Mouse (Mus musculus) liver, embryonic 11.5 days (tissue): ENCODE measurements at regions not wholly inside any gene's neighbourhood (a gene's known extent, or its start where the extent isn't known, plus 50 kb on each side); places are given as distances from the start of the nearest gene placed in this dataset.
"Not testable (repeated sequence)": the region's sequence is repeated elsewhere in the genome, so short reads cannot be mapped to it uniquely, and the experiment has no call there.

Experiments used
- ATAC-seq: fragments of 200-750 bp; cut with Nextera tagmentation; replicated peaks from 2 replicates; pipeline ENCODE4 v1.8.0; 2017; ENCODE audit warnings: moderate number of reproducible peaks, mild to moderate bottlenecking, moderate TSS enrichment, moderate library complexity; ENCODE audit not compliant: low FRiP score
- DNase-seq: peaks from one replicate; pipeline ENCODE4 v3.0.0-alpha.2; 2017; ENCODE audit warnings: low spot score
- H3K27ac ChIP-seq: fragments of 300-500 bp; sonication (generic); 2 replicates; pipeline ENCODE4 v1.5.1; 2014; ENCODE audit warnings: mild to moderate bottlenecking, low read depth, low read length, control low read depth
- H3K27me3 ChIP-seq: fragments of 300-500 bp; sonication (generic); replicated peaks from 2 replicates; pipeline ENCODE4 v1.6.1; 2014; ENCODE audit warnings: low read length, mixed read lengths; ENCODE audit not compliant: control insufficient read depth, insufficient read depth
- H3K36me3 ChIP-seq: fragments of 300-500 bp; sonication (generic); 2 replicates; pipeline ENCODE4 v1.6.1; 2014; ENCODE audit warnings: mild to moderate bottlenecking, low read length, moderate library complexity, mixed read lengths; ENCODE audit not compliant: control insufficient read depth, insufficient read depth
- H3K4me1 ChIP-seq: fragments of 300-500 bp; sonication (generic); replicated peaks from 2 replicates; pipeline ENCODE4 v1.6.1; 2014; ENCODE audit warnings: low read length, mixed read lengths; ENCODE audit not compliant: control insufficient read depth, insufficient read depth
- H3K4me2 ChIP-seq: fragments of 300-500 bp; sonication (generic); 2 replicates; pipeline ENCODE4 v1.6.1; 2014; ENCODE audit warnings: mild to moderate bottlenecking, control low read depth, moderate library complexity
- H3K4me3 ChIP-seq: fragments of 300-500 bp; sonication (generic); 2 replicates; pipeline ENCODE4 v1.5.1; 2014; ENCODE audit warnings: low read depth, low read length, control low read depth
- H3K9ac ChIP-seq: fragments of 300-500 bp; sonication (generic); 2 replicates; pipeline ENCODE4 v1.6.1; 2014; ENCODE audit warnings: low read depth, low read length, control low read depth
- H3K9me3 ChIP-seq: fragments of 300-500 bp; sonication (generic); 2 replicates; pipeline ENCODE4 v1.6.1; 2016; ENCODE audit warnings: low read length, inconsistent platforms, mixed read lengths; ENCODE audit not compliant: control insufficient read depth
- WGBS: fragments of 180-500 bp; shearing (Covaris S2); extraction: QIAGEN DNeasy Blood & Tissue Kit; methylation state at CpG from one replicate; pipeline ENCODE4 v1.1.7; 2014; 5-methylcytosine and 5-hydroxymethylcytosine counted together

- 86% methylated on average over 1 of the region's 2 CpGs for WGBS
- not testable (repeated sequence) for H3K9ac ChIP-seq
Observed at GRCm38 (mm10) chr10:46122409-46122808, 544.8 kb downstream of the Hace1 start.

GRCm38 (mm10) chr10:46123795-46124194, 546.2 kb downstream of the Hace1 start:
- Histone ChIP-seq H3K9me3 (no peaks in the 10 kb centered on the region), H3K27me3 (no peaks in the 10 kb centered on the region), H3K9ac (no peak overlapping the region), H3K36me3 (no peaks in the 10 kb centered on the region), H3K27ac (no peak overlapping the region), H3K4me2 (no peak overlapping the region), H3K4me1 (no peaks in the 10 kb centered on the region), H3K4me3 (no peak overlapping the region)
- DNase-seq (no peak), ATAC-seq (no peak)

More at GRCm38 (mm10) chr10:46122409-46122808, 544.8 kb downstream of the Hace1 start:
- not testable (repeated sequence) for H3K27me3 ChIP-seq, H3K9me3 ChIP-seq, H3K27ac ChIP-seq, H3K4me3 ChIP-seq, H3K4me2 ChIP-seq, ATAC-seq, H3K4me1 ChIP-seq, DNase-seq, H3K36me3 ChIP-seq

- H3K27ac ChIP-seq: no peak overlapping the region
Observed at GRCm38 (mm10) chr10:46135120-46135748, 557.6 kb downstream of the Hace1 start.

GRCm38 (mm10) chr10:46174035-46174434, 596.4 kb downstream of the Hace1 start:
- no peak for DNase-seq
- no peak overlapping the region for H3K9ac ChIP-seq
- 59% methylated on average over 2 of the region's 2 CpGs for WGBS

More at GRCm38 (mm10) chr10:46135120-46135748, 557.6 kb downstream of the Hace1 start:
- ATAC-seq (no peak), DNase-seq (no peak)
- no peaks in the 10 kb centered on the region for H3K27me3 ChIP-seq
- H3K36me3 ChIP-seq: no peaks in the 10 kb centered on the region
- no peak overlapping the region for H3K4me3 ChIP-seq
- H3K9me3 ChIP-seq: no peaks in the 10 kb centered on the region
- H3K4me1 ChIP-seq: no peaks in the 10 kb centered on the region
- H3K4me2 ChIP-seq: no peak overlapping the region
- WGBS: 66% methylated on average over 2 of the region's 2 CpGs
- H3K9ac ChIP-seq: no peak overlapping the region

GRCm38 (mm10) chr10:46185763-46186458, 608.3 kb downstream of the Hace1 start:
- Histone ChIP-seq H3K36me3 (no peaks in the 10 kb centered on the region), H3K9ac (no peak overlapping the region), H3K4me1 (no peaks in the 10 kb centered on the region), H3K27ac (no peak overlapping the region), H3K4me2 (no peak overlapping the region), H3K9me3 (no peaks in the 10 kb centered on the region), H3K4me3 (no peak overlapping the region), H3K27me3 (no peaks in the 10 kb centered on the region)
- whole genome bisulfite sequencing: 80% methylated on average over 4 of the region's 4 CpGs
- ATAC-seq: no peak
- no peak for DNase-seq

More at GRCm38 (mm10) chr10:46174035-46174434, 596.4 kb downstream of the Hace1 start:
- H3K4me1 ChIP-seq: no peaks in the 10 kb centered on the region
- no peak overlapping the region for H3K4me2 ChIP-seq
- H3K27me3 ChIP-seq: no peaks in the 10 kb centered on the region
- H3K4me3 ChIP-seq: no peak overlapping the region
- H3K9me3 ChIP-seq: no peaks in the 10 kb centered on the region
- no peaks in the 10 kb centered on the region for H3K36me3 ChIP-seq
- H3K27ac ChIP-seq: no peak overlapping the region
- no peak for ATAC-seq

GRCm38 (mm10) chr10:46194143-46194542, 616.5 kb downstream of the Hace1 start:
- H3K4me2 ChIP-seq: no peak overlapping the region
- no peaks in the 10 kb centered on the region for H3K36me3 ChIP-seq
- no peaks in the 10 kb centered on the region for H3K4me1 ChIP-seq
- no peaks in the 10 kb centered on the region for H3K27me3 ChIP-seq
- ATAC-seq (no peak), DNase-seq (no peak)
- no peaks in the 10 kb centered on the region for H3K9me3 ChIP-seq
- H3K4me3 ChIP-seq: no peak overlapping the region
- no peak overlapping the region for H3K27ac ChIP-seq
- no peak overlapping the region for H3K9ac ChIP-seq

- 79% methylated on average over 7 of the region's 7 CpGs for WGBS
- no peak for DNase-seq
Observed at GRCm38 (mm10) chr10:46226837-46227402, 649.3 kb downstream of the Hace1 start.

GRCm38 (mm10) chr10:46229608-46230007, 652.0 kb downstream of the Hace1 start:
- no peak for ATAC-seq
- Histone ChIP-seq H3K9ac (no peak overlapping the region), H3K27me3 (no peaks in the 10 kb centered on the region), H3K27ac (no peak overlapping the region), H3K36me3 (no peaks in the 10 kb centered on the region), H3K4me3 (no peak overlapping the region), H3K9me3 (no peaks in the 10 kb centered on the region), H3K4me1 (no peaks in the 10 kb centered on the region), H3K4me2 (no peak overlapping the region)
- 68% methylated on average over 4 of the region's 4 CpGs for WGBS
- DNase-seq: no peak

More at GRCm38 (mm10) chr10:46226837-46227402, 649.3 kb downstream of the Hace1 start:
- no peak overlapping the region for H3K9ac ChIP-seq
- no peak for ATAC-seq
- H3K36me3 ChIP-seq: no peaks in the 10 kb centered on the region
- no peaks in the 10 kb centered on the region for H3K27me3 ChIP-seq
- H3K4me2 ChIP-seq: no peak overlapping the region
- H3K4me3 ChIP-seq: no peak overlapping the region
- H3K9me3 ChIP-seq: no peaks in the 10 kb centered on the region
- no peaks in the 10 kb centered on the region for H3K4me1 ChIP-seq
- no peak overlapping the region for H3K27ac ChIP-seq

GRCm38 (mm10) chr10:46235581-46235980, 658.0 kb downstream of the Hace1 start:
- H3K9me3 ChIP-seq: no peaks in the 10 kb centered on the region
- H3K36me3 ChIP-seq: no peaks in the 10 kb centered on the region
- ATAC-seq (no peak), DNase-seq (no peak)
- H3K27ac ChIP-seq: no peak overlapping the region
- WGBS: 59% methylated on average over 2 of the region's 2 CpGs
- H3K27me3 ChIP-seq: no peaks in the 10 kb centered on the region
- no peak overlapping the region for H3K4me2 ChIP-seq
- no peak overlapping the region for H3K4me3 ChIP-seq
- no peak overlapping the region for H3K9ac ChIP-seq
- H3K4me1 ChIP-seq: no peaks in the 10 kb centered on the region
